Mouse (Mus musculus) heart, embryonic 16.5 days (tissue): ENCODE measurements around the gene Vps54. TPM values are rescaled to one million over a fixed set of nuclear protein-coding genes. Genes with fewer than 3 reads are reported as not detected.
"Not testable (repeated sequence)": the region's sequence is repeated elsewhere in the genome, so short reads cannot be mapped to it uniquely, and the experiment has no call there.

Experiments
- ATAC-seq: fragments of 200-750 bp; cut with Nextera tagmentation; replicated peaks from 2 replicates; pipeline ENCODE4 v1.8.0; 2017; ENCODE audit warnings: moderate number of reproducible peaks; ENCODE audit not compliant: insufficient read depth, low FRiP score; ENCODE audit errors: extremely low read depth
- H3K27ac ChIP-seq: fragments of 300-500 bp; sonication (generic); 2 replicates; pipeline ENCODE4 v1.5.1; 2014; ENCODE audit warnings: mild to moderate bottlenecking, low read length, control low read depth, moderate library complexity
- H3K27me3 ChIP-seq: fragments of 300-500 bp; sonication (generic); 2 replicates; pipeline ENCODE4 v1.6.1; 2014; ENCODE audit warnings: low read length, mixed read lengths; ENCODE audit not compliant: control insufficient read depth, insufficient read depth
- H3K36me3 ChIP-seq: fragments of 300-500 bp; sonication (generic); 2 replicates; pipeline ENCODE4 v1.6.1; 2014; ENCODE audit not compliant: control insufficient read depth, insufficient read depth
- H3K4me1 ChIP-seq: fragments of 300-500 bp; sonication (generic); 2 replicates; pipeline ENCODE4 v1.6.1; 2014; ENCODE audit warnings: low read length, mixed read lengths; ENCODE audit not compliant: control insufficient read depth, insufficient read depth
- H3K4me2 ChIP-seq: fragments of 300-500 bp; sonication (generic); 2 replicates; pipeline ENCODE4 v1.6.1; 2014; ENCODE audit warnings: low read depth, mild to moderate bottlenecking, control low read depth, low read length
- H3K4me3 ChIP-seq: fragments of 300-500 bp; sonication (generic); 2 replicates; pipeline ENCODE4 v1.5.1; 2014; ENCODE audit warnings: mild to moderate bottlenecking, control low read depth, low read length
- H3K9ac ChIP-seq: fragments of 300-500 bp; sonication (generic); 2 replicates; pipeline ENCODE4 v1.6.1; 2014; ENCODE audit warnings: low read length, control low read depth
- H3K9me3 ChIP-seq: fragments of 300-500 bp; sonication (generic); replicated peaks from 2 replicates; pipeline ENCODE4 v1.6.1; 2016; ENCODE audit warnings: low read length; ENCODE audit not compliant: control insufficient read depth
- WGBS: fragments of 180-500 bp; shearing (Covaris S2); extraction: QIAGEN DNeasy Blood & Tissue Kit; methylation state at CpG from one replicate; pipeline ENCODE4 v1.1.7; 2014; 5-methylcytosine and 5-hydroxymethylcytosine counted together
- polyA plus RNA-seq: library from polyadenylated mRNA; unstranded; fragments of >200 nt; fragmentation: Nextera tagmentation; extraction: Ambion mirVana; gene quantifications from 2 replicates; pipeline ENCODE4 v1.2.1, GENCODE M21; 2015

Vps54 gene
- 6.8 and 7.0 TPM in 2 replicates for polyA plus RNA-seq

DNA sequence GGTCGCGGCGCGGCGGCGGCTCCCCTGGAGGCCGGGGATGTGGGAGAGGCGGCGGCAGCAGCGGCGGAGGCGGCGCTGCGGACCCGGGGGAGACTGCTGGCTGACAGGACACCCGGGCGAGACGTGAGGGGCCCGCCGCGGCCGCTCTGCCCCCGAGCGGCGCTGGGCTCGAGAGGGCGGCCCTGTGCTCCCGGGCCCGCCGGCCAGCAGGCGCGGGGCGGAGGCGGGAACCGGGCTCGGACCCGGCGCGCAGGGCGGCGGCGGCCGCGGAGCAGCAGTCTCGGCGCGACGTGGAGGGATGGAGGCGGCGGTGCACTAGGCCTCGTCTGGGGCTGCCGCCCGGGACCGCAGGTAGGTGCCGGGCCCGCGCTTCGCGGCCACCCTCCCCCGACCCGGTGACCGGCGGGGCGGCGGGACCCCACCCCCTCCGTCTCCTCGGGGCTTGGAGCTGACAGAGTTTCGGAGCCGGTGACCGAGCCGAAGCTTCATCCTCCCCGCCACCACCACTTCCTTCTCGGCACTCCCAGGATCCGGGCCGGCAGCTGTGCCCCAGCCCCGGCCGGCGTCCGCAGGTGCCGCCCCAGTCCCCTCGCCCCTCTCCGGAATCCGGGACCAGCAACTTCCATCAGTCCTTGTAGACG, at the start of gene Vps54:
Gene Vps54, plus strand, starts transcription at position 261 of the 641 bp plus-strand sequence.
- H3K36me3 ChIP-seq = no peaks in the 10 kb centered on the region
- no peaks in the 10 kb centered on the region for H3K27me3 ChIP-seq
- H3K4me3 ChIP-seq = peak within 1 kb of the TSS; percentile 95
- H3K27ac ChIP-seq = peak within 1 kb of the TSS; percentile 97
- H3K4me1 ChIP-seq = peaks cover 11% of the 10 kb centered on the region
- no peaks in the 10 kb centered on the region for H3K9me3 ChIP-seq
- H3K4me2 ChIP-seq = peak within 1 kb of the TSS; percentile 72
- ATAC-seq = peak; percentile 71
- H3K9ac ChIP-seq = peak within 1 kb of the TSS; percentile 94
- under 1% methylated on average over 64 of the region's 84 CpGs for WGBS

DNA sequence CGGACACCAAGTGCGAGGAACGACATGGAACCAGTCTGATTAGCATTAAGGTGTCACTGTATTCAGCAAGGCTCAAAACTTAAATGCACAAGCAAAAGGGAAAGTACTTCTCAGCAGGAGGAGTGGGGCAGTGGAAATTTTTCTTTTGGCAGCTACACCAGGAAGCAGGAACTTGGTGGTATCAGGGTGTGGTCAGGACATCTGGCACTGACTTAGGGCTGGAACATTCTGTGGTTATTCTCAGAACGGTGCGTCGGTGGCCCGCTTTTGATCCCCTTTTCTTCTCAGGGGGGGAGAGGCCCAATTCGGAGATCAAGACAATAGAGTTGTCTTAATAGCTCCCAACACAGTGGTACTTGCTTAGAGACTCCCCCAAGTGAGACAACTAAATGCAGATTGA, 47.3 kb upstream of the Vps54 start:
- H3K9ac ChIP-seq, H3K27ac ChIP-seq, H3K9me3 ChIP-seq, H3K36me3 ChIP-seq, H3K4me1 ChIP-seq, H3K4me3 ChIP-seq, ATAC-seq, H3K27me3 ChIP-seq, H3K4me2 ChIP-seq: not testable (repeated sequence)
- 70% methylated on average over 8 of the region's 8 CpGs for WGBS

DNA sequence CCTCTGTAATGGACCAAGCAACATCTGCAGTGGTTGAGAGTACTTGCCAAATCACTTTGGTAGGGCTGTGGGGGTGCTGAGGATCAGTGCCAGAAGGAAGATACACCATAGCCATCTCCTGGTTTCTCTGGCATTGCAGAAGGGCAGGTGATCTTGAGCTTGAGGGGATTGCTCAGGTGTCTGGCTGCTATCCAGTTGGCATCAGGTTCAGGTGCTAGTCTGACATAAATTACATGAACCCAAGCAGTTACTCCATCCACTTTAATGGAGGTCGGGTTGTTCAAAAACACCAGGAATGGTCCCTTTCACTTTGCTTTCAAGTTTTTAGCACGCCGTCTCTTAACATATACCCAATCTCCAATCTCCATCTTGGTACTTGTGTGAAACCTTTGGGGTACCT, 44.2 kb upstream of the Vps54 start:
- no peak overlapping the region for H3K9ac ChIP-seq
- H3K27me3 ChIP-seq = no peaks in the 10 kb centered on the region
- H3K36me3 ChIP-seq = no peaks in the 10 kb centered on the region
- H3K4me1 ChIP-seq = no peaks in the 10 kb centered on the region
- H3K9me3 ChIP-seq = no peaks in the 10 kb centered on the region; the same call in 1 of the 2 replicates
- no peak overlapping the region for H3K27ac ChIP-seq
- 87% methylated on average over 3 of the region's 3 CpGs for WGBS
- ATAC-seq = no peak
- H3K4me2 ChIP-seq = no peak overlapping the region
- H3K4me3 ChIP-seq = no peak overlapping the region

DNA sequence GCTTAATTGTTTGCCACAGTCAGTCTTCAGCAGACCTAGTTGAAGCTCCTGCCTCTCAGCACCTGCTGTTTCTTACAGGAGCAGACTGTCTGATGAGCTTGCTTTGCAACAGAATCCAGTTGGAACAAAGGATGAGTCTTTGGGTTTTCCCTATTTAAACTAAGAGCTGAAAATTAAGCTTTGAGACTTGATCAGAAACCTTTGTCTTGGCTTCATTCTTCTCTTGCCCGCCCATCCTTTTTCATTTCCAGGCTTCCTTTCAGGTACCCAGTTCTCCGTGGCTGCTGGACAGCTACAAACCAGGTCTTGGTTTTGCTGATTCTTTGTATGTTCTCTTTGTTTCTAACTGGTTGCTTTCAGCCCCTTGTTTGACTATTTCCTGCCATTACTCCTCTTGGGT, 30.0 kb upstream of the Vps54 start:
- no peak overlapping the region for H3K9ac ChIP-seq
- H3K9me3 ChIP-seq = peaks cover 5% of the 10 kb centered on the region
- no peaks in the 10 kb centered on the region for H3K4me1 ChIP-seq
- H3K27ac ChIP-seq = no peak overlapping the region
- H3K36me3 ChIP-seq = no peaks in the 10 kb centered on the region
- no peak for ATAC-seq
- H3K4me2 ChIP-seq = no peak overlapping the region
- H3K27me3 ChIP-seq = no peaks in the 10 kb centered on the region
- no peak overlapping the region for H3K4me3 ChIP-seq
- WGBS = 77% methylated on average over 2 of the region's 2 CpGs

DNA sequence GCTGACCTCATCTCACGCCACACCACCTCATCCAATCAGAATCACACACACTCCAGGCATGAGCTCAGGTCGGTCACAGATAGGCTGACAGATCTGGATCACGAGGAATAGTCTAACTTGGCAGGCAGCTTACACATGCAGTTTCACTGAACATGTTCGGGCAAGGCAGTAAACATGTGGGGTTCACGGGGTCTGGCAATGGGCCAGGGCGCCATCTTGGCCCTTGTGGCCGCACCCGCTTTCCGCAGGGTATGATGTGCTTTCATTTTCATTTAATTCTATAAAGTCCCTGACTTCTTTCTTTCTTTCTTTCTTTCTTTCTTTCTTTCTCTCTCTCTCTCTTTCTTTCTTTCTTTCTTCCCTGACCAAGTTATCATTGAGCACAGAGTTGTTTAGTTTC, 29.4 kb upstream of the Vps54 start:
- not testable (repeated sequence) for ATAC-seq, H3K9me3 ChIP-seq, H3K4me3 ChIP-seq, H3K36me3 ChIP-seq, H3K9ac ChIP-seq, H3K27me3 ChIP-seq, H3K4me1 ChIP-seq, H3K4me2 ChIP-seq, H3K27ac ChIP-seq
- WGBS = 88% methylated on average over 9 of the region's 9 CpGs

DNA sequence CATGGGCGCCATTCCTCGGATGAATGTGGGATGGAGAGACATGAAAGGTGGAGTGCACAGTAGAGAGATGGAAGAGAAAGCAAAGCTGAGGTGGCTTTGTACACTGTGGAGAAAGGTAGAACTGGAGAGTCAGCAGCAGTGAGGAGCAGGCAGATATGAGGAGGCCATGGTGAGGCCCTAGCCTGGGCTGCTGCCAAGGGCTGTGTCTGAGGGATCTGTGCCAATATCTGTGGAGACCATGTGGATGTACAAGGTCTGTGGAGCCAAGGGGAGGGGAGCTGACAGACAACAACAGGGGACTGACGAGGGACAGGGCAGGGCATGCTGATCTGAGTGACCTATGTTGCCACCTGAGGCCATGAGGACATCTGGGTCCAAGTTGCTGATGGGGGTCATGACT, 21.7 kb upstream of the Vps54 start:
- 66% methylated on average over 3 of the region's 3 CpGs for WGBS
- no peaks in the 10 kb centered on the region for H3K27me3 ChIP-seq
- no peaks in the 10 kb centered on the region for H3K36me3 ChIP-seq
- peaks cover 7% of the 10 kb centered on the region; the same call in 1 of the 2 replicates for H3K4me1 ChIP-seq
- ATAC-seq = peak; percentile 84
- no peaks in the 10 kb centered on the region for H3K9me3 ChIP-seq
- H3K9ac ChIP-seq = no peak overlapping the region
- no peak overlapping the region for H3K4me3 ChIP-seq
- H3K27ac ChIP-seq = peak overlapping the region; percentile 35
- no peak overlapping the region for H3K4me2 ChIP-seq

DNA sequence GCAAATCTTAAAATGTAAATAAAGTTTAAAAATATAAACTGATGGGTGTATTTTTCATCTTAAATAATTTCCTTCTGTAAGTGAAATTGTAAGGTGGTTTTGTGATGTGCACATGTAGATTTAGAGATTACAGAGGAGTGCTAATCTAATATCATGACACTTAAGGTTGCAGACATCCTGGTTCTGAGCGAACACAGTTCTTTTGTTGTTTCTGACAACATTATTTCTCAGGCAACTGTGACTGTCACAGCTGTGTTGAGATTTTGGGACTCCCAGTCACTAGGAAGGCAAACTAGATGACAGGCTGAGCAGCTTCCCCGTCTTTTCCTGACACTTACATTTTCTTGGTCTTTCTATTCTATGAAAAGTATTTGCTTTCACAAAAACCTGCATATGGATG, 19.8 kb upstream of the Vps54 start:
- H3K4me2 ChIP-seq = no peak overlapping the region
- no peaks in the 10 kb centered on the region for H3K27me3 ChIP-seq
- H3K36me3 ChIP-seq = no peaks in the 10 kb centered on the region
- ATAC-seq = no peak
- WGBS = 64% methylated on average over 2 of the region's 2 CpGs
- no peaks in the 10 kb centered on the region for H3K9me3 ChIP-seq
- H3K27ac ChIP-seq = no peak overlapping the region
- no peak overlapping the region for H3K9ac ChIP-seq
- no peak overlapping the region for H3K4me3 ChIP-seq
- peaks cover 8% of the 10 kb centered on the region; the same call in 1 of the 2 replicates for H3K4me1 ChIP-seq

DNA sequence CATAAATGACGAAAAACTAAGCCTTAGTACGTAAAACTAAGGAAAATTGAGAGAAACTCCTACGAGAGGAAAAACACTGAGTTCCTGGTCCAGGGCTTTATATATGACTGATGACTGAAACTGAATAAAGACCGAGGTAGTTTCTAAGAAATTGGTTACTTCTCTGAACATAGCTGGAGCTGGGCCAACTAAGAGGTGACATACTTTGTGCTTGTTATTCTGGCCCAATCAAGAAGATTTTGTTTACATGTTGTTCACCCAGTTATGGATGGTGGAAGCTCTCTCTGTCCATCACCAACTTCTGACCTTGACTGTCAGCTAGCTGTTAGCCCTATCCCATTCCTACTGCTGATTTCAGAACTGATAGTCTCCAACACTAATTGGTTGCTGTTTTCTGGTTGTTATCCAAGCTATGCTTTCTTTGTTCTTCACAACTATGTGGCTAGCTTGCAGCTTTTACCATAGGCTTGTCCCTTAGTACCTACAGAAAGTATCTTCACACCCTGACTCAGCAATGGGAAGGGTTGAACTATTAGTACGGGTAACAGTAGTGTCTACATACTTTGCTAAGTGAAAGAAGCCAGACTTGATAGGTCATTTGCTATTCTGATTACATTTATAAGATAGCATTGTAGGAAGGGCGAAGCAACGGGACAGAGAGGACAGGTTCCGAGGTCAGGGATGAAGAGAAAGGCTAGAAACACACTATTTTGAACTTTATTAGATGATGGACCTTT, 19.1 kb upstream of the Vps54 start:
- Histone ChIP-seq H3K36me3 (no peaks in the 10 kb centered on the region), H3K4me3 (no peak overlapping the region), H3K4me2 (no peak overlapping the region), H3K9me3 (no peaks in the 10 kb centered on the region), H3K4me1 (peaks cover 15% of the 10 kb centered on the region), H3K27ac (no peak overlapping the region), H3K27me3 (no peaks in the 10 kb centered on the region), H3K9ac (no peak overlapping the region)
- ATAC-seq = no peak
- 80% methylated on average over 8 of the region's 8 CpGs for WGBS

DNA sequence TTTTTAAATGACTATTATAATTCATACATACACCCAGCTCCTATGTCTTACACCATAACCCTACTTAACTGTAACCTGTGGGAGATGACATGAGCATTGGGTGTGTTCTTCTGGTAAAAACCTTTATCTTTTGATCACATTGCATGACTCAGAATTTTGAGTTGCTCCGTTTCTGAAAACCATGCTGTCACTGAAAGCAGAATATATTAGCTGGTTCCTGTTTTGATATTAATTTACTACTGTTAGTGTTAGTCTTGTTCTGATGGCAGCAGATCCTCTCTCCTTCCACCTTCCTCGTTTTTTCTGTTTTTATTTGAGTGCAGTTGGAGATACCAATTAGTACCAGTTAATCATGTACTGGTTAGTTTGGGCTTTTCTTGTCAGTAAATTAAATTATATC, 18.3 kb upstream of the Vps54 start:
- peaks cover 17% of the 10 kb centered on the region for H3K4me1 ChIP-seq
- H3K36me3 ChIP-seq = no peaks in the 10 kb centered on the region
- H3K27ac ChIP-seq = no peak overlapping the region
- H3K27me3 ChIP-seq = no peaks in the 10 kb centered on the region
- WGBS = 55% methylated on average over 2 of the region's 2 CpGs
- H3K4me3 ChIP-seq = no peak overlapping the region
- no peak overlapping the region for H3K4me2 ChIP-seq
- no peaks in the 10 kb centered on the region for H3K9me3 ChIP-seq
- H3K9ac ChIP-seq = no peak overlapping the region
- ATAC-seq = no peak
